Mouse (Mus musculus): ENCODE measurements around the gene Ndufs7.
A peak's percentile ranks its signal among the peaks of the same experiment; 100 is the strongest.

Gene Ndufs7

DNA sequence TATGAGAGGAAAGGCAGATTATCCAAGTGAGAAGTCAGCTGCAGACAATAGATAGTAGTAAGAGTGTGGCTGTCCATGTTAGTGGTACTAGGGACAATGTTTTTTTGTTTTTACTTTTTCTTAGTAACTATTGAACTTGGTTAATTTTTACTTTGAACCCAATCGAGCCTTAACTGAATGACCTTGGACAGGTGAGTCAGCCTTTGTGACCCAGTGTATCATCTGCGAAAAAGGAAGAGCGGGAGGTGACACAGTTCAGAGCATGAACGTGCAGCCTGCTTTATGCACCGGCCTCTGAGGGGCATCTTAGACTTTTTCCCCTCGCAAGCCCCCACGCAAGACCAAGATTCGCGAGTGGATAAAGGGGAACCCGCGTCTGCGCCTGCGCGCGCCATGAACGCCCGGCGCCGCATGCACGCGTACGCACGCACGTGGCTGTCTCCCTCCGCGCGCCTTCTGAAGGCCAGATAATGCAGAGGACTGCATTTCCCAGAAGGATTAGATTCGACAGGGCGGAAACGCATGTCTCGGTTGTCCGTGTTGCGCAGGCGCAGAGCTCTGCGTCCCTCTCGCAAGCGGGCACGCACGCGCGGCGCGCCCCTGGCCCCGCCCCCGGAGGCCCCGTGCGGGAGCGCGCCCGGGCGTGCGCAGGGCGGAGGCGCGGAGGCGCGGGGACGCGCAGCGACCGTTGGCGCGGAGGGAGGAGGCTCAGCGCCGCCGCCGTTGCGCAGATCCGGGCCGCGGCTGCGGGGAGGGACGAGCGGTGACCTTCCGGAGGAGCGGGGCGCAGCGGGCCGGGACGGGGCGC lies 15.6 kb downstream of the Ndufs7 start:
- peak; percentile 99 for DNase-seq

DNA sequence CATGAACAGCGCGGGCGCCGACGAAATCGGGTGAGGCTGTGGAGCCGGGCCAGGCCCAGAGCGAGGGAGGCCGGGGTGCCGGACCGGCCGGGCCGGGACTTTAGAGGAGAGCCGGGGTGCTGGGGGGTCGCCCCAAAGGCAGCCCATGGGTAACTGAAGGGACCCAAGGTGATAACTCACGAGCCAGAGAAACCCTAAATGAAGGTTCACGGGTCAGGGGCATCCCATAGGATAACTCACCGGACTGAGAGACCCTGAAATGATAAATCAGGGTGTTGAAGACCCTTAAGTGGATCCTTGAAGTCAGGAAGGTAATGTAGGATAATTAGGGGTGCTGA lies 16.2 kb downstream of the Ndufs7 start:
- no peak for DNase-seq

DNA sequence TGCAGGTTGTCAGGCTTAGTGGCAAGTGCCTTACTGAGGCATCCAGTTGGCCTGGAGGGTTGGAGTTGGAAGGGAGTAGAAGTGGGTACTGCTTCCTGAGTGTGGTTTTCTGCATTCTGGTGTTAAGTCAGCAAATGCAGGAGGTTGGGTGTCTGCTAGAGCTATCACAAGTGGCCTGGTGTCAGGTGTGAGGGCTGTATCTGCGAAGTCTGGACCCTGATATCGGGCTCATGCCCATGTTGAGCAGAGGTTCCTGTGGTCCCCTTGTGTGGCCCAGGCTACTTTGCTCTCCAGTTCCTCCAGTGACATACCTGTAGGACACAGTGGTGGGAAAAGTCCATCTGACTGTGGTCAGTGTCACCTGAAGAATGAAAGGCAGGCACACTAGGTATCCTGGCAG lies 21.2 kb downstream of the Ndufs7 start:
- DNase-seq = no peak

DNA sequence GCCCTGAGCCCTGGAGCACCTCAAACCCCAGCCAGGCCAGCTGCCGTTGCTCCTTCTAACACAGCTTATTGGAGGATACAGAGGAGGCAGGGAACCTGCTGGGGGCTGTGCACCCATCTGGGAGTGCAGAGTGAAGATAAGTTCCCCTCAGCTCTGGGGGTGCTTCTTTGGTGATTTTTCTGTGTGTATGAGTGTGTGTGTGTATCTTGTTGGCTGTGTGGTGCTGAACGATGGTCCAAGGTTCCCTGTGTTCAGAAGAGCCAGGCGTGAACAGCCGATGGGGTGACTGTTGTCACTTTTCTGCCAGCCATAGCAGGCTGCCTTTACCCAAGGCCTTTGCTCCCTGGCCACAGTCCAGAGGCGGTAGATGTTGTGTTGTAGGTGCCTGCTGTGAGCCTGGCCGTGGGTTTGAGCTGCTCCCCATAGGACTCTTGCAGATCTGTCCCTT lies 21.8 kb downstream of the Ndufs7 start:
- DNase-seq = no peak

DNA sequence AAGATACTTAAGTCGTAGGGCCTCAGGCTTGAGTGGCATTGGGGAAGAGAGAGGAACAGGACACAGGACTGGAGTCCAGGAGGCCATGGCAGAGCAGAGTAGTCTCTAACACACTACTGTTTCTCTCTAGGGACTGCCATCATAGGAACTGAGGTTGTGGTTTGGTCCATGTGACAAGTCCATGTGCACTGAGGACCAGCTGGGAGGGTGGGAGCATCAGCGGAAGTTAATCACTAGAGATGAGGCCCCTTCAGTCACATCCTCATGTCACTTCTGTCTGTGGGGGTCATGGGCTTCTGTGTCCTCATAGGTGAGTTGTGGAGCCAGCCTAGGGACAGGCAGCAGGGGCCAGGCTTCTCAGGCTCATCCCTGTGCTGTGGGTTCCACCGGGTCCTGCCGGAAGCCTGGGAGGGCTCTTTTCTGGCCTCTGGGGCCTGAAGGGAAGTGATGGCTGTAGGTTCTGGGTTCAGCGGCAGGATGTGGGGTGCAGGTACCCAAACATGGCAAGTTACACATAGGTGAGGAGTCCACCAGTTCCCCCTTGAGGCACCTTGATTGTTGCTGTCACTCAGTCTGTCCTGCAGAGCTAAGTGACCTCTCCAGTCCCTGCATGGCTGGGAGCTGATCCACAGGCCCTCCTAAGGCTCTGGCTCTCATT lies 22.4 kb downstream of the Ndufs7 start:
- no peak for DNase-seq

DNA sequence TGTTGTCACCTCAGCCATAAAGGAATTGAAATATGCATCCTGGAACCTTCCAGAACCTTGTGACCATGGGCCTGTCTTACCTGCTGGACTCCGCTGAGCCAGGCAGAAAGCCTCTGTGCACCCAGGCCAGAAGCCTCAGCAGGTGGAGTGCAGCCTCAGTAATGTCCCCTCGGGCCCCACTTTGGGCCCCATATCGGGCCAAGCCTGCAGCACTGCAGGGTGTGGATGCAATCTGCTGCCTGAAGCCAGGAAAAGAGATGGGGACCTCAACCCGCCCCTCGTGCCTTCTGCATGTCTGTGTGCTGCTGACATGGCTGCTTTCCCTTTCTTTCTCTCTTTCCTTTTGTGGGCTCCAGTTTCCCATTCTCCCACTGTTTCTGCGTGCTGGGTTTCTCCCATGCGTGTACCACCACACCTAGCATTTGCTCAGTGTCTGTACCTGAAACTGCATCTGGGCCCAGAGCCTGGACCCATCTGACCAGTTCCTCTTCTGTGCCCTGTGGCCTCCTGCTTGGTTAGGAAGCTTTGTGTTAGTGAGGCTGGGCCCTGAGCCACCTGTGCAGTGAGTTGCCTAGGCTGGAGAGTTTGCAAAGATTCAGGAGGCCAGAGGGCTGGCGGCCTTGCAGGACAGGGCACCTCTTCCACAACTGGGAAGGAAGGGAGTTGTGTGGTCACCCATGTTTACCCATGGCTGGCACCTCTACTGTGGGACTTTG lies 23.1 kb downstream of the Ndufs7 start:
- no peak for DNase-seq

DNA sequence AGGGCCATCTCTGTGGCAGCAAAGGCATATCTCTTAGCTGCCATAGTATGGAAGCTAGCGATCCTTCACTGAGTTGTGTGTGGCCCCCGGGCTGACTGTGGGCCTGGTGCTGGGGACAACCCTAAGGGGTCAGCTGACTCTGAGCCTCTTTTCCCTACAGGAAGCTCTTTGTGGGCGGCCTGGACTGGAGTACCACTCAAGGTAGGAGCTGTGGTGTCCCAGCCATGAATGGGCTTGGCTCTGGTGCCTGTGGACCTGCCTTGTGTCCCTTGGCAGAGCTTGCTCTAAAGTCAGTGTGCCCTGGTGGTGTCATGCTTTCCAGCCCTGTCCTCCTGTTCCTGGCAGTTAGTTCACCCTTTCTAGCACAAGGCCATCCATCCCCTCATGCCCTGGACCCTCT lies 24.9 kb downstream of the Ndufs7 start:
- DNase-seq = no peak

DNA sequence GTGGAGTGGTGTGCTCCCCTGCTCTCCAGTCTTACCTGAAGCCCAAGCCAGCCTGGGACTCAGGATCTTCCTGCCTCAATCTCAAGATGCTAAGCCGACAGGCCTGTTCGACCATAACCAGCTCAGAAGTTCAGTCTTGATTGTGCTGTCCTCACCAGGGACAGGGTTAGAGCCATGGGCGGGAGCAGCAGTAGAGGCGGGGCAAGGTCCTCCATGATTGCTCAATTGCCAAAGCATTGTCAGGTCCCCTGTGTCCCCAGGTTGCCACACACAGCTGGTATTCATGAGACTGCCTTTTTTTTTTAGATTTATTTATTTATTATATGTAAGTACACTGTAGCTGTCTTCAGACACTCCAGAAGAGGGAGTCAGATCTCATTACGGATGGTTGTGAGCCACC lies 27.3 kb downstream of the Ndufs7 start:
- no peak for DNase-seq

DNA sequence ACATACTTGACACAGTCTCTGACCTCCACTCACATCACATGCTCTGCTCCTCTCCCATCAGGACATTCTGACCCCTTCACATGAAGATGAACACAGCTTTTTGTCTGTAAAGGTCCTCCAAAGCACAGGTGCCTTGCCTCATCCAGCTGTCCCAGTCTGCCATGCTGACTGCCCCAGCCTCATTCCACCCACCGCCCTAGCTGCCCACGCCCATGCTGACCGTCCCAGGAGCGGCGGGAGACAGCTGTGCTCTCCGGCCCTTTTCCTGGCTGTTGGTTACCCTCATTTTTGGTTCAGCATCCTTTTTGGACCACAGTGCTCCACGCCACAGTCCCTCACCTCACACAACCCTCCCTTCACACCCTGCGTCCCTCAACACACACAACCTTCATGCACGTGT lies 29.5 kb downstream of the Ndufs7 start:
- DNase-seq = no peak

DNA sequence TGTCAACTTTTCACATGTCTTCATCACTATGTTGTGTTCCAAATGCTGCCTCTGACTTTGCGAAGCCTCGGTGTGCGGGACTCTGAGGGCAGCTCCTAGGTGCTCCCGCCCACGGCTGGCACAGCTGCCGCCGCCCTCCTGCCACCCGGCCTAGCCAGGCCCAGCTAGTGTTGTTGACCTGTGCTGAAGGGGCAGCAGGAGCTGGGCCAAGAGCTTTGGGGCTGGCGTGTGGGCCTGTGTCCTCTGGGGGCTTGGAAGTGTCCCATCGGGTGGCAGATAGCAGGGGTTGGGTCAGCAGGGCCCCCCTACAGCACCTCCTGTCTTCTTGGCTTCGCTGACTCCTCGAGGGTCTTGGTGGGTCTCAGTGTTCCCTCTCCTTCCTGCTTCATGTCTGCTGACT lies 30.4 kb downstream of the Ndufs7 start:
- no peak for DNase-seq

DNA sequence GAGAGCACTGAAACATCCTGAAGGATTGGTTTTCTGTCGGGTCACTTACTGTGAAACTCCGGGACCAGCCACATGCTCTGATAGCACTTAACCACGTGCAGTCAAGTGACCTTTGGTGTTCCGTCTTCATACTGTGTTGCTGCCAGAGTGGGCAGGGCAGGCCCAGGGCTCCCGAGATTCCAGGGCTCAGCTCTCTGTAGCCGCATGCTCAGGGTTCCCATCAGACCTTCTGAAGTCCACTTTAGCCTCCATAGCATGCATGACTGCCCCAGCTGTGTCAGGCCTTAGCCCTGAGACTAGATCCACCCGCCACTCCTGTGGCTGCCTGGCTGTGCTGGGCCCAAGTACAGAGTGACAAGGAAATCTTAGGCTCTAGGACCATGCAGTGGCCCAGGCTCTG lies 32.4 kb downstream of the Ndufs7 start:
- DNase-seq = no peak

DNA sequence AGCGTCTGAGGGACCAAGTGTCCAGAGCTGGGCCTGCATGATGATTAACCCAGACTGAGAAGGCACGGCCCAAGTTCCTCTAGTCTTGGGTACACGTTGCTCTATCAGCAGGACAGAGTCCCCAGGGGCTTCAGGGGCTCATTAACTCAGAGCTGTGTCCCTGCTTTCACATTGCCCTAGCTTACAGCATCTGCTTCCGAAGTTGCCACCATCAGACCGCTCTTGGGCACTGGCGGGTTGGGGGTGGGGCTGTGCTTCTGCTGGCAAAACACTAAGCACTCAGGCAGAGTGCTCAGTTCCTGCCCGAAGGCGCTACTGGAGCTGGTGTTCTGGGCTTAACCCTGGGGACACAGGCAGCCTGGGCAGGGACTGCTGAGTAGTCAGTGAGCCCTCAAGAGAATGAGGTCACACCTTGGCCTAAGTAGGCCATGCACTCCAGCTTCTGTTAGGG lies 33.0 kb downstream of the Ndufs7 start:
- DNase-seq = no peak

DNA sequence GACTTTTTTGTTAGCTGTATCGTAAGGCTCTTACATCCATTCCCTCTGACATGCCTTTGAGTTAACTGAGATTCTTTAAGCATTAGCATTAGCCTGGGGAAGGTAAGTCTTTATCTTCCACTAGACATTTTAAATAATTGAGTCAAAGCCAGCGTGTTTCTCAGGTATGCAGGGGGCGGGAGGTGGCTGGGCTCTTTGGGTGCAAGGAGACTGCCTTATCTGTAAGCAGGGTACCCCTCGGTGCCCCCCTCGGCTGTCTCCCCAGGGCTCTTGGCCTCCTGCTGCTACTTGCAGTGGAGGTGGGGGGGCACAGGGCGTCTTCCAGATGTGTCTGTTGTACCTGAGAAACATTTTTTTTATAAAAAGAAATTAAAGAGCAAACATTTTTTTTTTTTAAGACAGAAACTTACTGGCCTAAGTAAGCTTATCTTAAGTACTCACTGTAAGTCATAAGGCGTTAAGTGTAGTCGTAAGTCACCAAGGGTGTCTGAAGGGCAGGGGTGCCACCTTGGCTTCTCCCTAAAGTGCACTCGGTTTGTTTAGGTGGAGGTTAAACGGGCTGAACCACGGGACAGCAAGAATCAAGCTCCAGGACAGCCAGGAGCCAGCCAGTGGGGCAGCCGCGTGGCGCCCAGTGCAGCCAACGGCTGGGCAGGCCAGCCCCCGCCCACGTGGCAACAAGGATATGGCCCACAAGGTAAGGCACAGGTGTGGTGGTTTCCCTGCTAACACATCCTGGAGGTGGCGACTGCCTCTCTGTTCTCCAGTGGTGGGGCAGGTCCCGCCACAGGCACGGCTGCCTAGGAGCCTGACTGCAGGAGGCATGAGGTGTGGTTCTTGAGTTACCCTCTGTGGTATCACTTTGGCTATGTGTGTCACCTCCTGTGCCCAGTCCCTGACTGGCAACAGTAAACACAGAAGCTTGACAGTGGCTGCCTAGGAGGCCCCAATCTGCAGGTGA lies 33.8 kb downstream of the Ndufs7 start:
- DNase-seq = no peak

DNA sequence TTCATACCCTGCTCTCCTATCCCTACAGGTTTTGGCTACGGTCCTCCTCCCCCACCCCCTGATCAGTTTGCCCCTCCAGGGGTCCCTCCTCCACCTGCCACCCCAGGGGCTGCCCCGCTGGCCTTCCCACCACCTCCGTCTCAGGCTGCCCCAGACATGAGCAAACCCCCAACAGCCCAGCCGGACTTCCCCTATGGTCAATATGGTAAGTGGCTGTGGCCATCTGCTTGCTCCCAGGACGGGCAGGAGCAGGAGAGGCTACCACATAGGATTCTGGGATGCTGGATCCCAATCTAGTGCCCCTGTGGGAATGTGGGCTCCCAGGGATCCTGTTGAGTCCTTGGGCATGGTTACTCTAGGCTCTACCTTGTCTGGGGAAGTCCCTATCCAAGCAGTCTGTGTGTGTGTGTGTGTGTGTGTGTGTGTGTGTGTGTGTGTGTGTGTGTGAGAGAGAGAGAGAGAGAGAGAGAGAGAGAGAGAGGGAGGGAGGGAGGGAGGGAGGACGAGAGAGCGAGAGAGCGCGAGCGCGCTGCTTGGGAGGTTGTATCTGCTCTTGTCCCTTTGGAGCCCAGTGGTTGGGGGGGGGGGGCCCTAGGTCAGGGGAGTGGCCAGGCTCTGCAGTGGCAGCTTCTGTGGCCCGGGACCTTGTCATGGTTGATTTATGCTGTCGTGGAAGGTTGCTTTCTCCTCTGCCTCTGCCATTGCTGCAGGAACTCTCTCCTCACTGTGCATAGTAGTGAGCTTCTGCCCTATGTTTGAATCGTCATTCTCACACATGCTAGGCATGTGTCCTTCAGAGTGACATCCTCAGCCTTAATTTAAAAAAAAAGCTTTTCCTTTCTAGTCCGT lies 36.5 kb downstream of the Ndufs7 start:
- no peak for DNase-seq

DNA sequence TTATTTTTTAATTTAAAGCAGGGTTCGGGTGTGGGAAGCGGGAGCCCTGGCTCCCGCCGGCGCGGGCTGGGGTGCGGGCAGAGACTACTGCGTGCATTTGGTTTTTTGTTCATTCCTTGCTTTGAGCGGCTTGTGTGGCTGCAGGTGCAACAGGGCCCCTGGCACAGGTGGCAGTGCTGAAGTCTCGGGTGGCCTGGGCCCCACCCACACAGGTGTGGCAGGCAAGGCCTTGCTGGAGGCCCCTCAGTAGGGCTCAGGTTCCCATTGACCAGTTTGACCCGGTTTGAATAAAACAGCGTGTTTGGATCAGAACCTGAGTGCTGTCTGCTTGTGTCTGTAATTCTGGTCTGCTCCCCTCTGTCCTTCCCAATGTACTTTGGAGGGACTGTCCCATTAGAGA lies 39.2 kb downstream of the Ndufs7 start:
- no peak for DNase-seq

DNA sequence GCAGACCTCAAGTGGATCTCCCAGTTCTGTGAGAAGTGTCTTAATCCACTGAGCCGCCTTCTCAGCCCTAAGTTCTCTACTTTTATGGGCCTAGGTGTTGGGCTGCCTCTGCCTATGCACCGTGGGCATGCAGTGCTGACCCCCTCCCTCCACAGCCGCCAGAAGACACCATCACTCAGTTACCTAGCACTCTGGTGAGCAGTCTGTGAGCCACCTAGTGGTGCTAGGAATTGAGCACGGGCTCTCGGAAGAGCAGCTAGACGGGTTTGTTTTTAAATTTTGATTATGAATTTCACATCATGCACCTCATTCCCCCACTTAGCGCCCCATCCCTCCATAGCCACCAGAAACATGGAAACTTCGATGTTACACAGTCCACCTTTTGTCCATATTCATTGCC lies 39.7 kb downstream of the Ndufs7 start:
- no peak for DNase-seq

DNA sequence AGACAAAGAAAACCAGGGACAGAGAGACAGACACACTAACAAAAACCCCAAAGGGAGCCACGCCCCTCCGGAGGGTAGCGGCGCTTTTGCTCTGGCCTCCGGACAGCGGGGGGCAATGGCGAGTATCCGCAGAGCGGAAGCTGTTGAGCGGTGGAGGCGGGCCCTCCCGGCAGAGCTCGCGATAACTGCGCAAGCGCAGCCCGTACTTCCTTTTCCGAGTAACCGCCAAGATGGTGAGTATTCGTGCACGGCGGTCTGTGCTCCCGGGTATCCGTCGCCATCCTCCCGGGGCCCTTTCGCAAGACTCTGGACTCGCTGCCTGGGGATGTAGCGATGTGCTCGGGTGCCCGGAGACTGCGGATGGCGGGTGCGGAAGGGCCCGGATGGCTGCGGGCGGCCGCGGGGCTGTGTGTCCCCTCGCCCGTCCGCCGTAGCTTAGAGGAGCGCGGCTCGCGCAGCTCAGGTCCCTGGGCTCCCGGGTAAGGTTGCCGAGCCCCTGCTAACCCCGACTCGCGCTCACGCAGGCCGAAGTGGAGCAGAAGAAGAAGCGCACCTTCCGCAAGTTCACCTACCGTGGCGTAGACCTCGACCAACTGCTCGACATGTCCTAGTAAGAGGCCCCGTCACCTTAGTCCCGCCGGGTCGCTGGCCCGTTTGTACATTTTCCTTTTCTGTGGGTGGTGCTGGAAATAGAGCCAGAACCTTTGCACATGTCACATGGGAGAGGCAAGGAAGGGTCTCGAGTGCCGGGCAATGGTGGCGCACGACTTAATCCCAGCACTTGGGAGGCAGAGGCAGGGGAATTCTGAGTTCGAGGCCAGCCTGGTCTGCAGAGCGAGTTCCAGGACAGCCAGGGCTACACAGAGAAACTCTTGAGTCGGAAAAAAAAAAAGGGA lies 43.6 kb downstream of the Ndufs7 start, which contains the start of gene Rps15:
Gene Rps15, plus strand, starts transcription at position 203 of the 896 bp plus-strand sequence.
- DNase-seq = peak; percentile 96

DNA sequence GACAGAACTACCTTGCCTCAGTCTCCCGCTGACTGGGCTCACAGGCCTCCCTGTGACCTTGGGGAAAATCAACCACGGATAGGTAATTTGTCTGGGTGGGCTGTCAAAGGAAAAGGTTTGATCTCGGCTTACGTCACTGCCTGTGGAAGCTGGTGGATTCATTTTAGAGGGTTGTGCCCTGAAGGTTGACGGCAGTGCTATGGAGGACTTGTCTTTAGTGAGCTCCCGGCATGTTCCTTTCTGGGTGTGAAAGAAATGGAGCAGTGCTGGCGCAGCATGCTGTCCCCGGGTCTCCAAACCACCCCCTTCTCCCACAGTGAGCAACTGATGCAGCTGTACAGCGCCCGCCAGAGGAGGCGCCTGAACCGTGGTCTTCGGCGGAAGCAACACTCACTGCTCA lies 44.4 kb downstream of the Ndufs7 start:
- no peak for DNase-seq

DNA sequence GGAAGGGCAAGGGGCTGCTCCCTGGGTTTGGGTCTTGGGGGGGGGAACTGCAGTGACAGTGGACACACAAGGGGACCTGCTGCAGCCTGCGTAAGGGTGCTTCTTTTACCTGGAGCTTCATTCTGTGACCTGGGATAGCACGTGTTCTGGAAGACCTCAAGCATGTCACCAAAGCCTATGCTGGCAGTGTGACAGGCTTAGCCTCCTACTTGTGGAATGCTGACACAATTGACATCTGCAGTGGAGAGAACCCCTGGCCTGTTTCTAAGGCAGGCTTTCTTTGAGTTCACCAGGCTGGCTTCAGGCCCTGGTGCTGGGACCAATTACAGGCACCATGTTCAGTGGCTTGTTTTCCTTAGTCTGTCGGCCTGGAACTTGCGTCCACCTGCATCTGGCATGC lies 45.4 kb downstream of the Ndufs7 start:
- no peak for DNase-seq

DNA sequence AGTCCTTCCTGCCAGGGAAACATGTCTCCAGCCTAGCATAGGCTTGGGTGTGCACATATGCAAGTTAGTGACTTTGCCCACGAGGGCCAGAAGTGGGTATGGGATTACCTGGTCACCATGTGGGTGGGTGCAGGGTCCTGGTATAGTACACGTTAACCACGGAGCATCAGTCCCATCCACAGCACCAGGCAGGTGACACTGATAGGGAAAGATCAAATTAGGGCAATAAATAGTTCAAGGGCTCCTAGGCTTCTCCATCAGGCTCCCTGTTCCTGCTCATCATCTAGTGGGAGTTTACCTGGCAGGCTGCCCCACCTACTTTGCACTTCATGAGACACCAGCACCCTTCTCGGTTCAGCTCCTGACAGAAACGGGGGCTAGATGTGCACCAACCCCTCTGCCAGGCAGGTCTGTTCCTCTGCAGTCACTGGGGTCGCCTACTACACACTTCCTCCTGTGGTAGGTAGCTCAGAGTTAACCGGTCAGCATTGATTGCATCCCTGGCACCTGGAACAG lies 45.9 kb downstream of the Ndufs7 start:
- DNase-seq = no peak

Data from thymus, postnatal 14 days (tissue).